Mouse (Mus musculus) heart, adult 9 months (tissue): ENCODE measurements around the gene Tapt1.

Source experiments
- DNase-seq, 2 experiments: peaks; one replicate each; pipeline ENCODE4 v3.0.0; 2022; ENCODE audit warnings: low spot score in 2 of 2

Tapt1 gene

DNA sequence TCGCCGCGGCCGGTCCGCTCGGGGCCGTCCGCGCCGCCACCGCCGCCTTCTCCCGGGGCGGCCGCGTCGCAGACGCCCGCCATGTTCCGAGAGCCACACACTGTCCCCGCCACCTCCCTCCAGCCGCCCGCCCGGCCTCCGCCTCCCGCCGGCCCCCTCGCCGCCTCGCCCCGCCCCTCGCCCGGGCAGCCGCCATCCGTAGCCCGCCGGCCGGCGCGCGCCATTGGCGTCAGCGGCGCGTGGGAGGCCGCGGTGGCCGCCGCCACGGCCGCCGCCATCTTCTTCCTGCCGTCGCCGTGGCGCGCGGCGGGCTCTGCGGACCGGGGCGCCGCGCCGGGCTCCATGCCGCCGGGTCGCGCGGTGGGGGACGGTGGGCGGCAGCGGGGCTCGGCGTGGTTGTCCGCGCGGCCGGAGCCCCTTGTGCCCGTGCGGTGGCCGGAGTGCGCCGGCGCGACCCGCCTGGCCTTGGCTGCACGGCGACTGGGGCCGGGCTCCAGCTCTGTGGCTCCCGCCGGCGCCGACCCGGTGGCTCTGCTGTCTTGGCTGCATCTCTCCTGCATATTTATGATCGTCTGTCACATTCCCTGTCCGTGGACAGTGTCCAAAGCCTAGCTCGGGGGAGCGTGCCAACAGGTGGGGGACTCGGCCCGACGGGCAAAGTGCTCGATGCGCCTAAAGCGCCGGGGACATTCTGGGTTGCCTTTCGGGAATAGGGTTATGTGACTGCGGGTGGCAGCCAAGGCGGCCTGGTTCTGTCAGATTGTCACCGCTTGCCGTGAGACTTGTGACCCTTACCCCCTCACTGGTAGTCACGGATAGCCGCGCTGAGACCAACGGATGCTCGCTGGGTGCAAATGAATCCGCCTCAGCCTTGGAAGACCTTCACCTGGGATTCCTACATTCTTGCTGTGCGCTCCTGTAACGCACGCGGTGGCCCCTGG, at the start of gene Tapt1:
TSS of gene Tapt1 (minus strand) at position 106 of the 941 bp plus-strand sequence.
- DNase-seq, result peak; percentile 84 to 86

DNA sequence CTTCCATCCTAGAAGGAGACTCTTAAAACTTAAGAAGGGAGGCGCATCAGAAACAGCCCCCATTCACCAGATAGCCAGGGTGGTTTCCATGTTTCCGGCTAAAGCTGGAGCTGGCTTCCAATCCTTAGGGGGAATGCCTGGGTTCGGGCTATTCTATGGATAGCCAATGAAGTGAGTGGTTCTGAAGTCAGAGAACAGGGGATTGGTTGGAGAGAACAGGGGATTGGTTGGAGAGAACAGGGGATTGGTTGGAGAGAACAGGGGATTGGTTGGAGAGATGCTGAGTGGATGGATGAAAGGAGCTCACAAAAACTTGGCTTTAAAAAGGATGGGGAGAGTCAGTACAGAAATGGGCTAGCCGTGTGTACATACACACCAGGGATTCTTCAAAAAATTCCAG, 45.1 kb upstream of the Tapt1 start:
- no peak for DNase-seq

DNA sequence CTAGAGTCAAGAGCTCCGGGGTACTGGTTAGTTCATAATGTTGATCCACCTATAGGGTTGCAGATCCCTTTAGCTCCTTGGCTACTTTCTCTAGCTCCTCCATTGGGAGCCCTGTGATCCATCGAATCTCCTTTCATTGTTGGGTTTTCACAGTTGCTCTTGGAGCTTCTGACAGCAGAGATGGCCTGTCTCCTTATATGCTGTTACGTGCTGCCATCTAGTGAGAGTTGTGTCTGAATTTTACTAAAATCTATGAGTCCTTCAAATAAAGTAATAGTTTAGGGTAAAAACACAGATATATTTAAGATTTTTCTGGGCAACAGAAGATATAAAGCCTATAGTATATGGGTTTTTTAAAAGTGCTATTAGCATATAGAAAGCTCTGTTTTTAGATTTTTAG, 42.1 kb upstream of the Tapt1 start:
- peak in 1 of 2 experiments; percentile 6 for DNase-seq

DNA sequence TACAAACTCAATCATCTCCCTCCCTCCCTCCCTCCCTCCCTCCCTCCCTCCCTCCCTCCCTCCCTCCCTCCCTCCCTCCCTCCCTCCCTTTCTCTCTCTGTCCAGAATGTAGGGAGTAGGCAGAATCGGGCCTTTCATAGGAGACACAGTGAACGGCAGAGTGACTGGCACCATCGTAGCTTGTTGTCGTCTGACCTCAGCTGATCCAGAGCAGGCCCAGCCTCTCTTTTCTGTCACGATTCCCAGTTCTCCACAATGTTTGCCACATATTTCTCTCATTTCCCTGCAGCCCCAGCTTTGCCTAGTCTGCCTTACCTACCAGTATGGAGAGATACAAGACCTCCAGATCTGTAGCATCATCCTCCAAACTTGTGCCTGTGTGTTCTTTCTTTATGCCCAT, 35.3 kb upstream of the Tapt1 start:
- no peak for DNase-seq

DNA sequence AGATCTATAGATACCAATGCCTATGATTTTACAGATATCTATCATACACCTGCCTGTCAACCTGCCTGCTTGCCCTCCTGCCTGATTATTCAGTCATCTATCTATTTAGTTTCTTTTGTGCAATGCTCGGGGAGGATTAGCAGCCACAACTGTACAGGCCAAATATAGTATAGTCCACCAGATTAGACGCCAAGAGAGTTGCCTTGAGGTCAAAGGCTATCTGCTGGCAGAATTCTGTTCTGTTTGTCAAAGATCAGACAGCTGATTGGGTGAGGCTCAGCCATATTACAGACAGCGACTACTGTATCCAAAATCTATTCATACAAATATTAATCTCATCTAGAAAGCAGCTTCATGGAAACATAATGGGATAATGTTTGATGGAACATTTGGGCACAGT, 34.7 kb upstream of the Tapt1 start:
- DNase-seq, result no peak

GRCm38 (mm10) chr5:44259678-44260077, 33.3 kb upstream of the Tapt1 start:
- no peak for DNase-seq

- DNase-seq, result no peak
Observed at GRCm38 (mm10) chr5:44258163-44258562, 31.7 kb upstream of the Tapt1 start.

DNA sequence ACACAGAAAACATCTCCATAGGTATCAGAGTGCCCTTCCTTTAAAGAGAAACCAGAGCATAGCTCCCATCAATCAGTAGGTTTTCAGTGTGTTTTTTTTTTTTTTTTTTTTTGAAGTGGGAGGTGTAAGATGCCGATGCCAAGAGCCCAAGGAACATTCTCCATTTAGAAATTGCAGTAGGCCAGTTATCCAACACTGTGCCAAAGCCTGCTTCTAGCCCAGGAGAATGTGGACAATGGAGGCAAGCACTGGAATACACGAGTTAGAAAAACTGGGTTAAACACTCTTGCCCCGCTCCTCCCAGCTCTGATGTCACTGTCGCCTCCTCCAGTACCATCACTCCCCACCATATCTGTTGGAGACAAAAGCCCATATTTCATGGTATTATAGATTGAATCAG, 31.0 kb upstream of the Tapt1 start:
- DNase-seq, result no peak

GRCm38 (mm10) chr5:44256512-44256911, 30.1 kb upstream of the Tapt1 start:
- no peak for DNase-seq

DNA sequence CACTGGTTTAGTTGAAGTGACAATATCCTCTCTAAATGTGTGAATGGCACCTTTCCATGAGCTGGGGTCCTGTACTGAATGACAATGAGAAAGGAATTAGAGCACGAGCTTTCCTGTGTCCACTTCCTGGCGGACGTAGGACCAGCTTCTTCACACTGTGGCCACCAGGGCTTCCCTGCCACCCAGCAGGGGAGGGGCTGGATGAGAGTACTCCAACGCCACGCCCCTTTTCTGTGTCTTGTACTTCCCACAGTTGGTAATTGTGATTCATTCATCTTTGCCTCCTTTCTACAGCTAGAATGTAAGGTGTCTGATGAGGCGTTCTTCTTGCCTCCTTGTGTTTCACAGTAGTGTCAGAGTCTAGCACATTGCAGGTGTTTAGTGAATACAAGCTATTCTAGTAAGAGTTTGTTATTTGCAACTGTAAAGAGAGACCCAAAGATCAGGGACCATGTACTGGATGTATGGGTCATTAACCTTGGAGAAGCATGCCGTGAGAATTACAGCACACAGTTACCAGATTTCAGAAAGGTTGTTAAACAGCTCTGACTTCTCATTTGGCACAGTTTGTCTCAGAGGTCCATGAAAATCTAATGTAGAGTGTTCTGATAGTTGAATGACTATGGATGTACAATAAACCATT, 29.5 kb upstream of the Tapt1 start:
- no peak for DNase-seq

GRCm38 (mm10) chr5:44253449-44253848, 27.0 kb upstream of the Tapt1 start:
- DNase-seq, result no peak

GRCm38 (mm10) chr5:44252395-44252794, 26.0 kb upstream of the Tapt1 start:
- no peak for DNase-seq

DNA sequence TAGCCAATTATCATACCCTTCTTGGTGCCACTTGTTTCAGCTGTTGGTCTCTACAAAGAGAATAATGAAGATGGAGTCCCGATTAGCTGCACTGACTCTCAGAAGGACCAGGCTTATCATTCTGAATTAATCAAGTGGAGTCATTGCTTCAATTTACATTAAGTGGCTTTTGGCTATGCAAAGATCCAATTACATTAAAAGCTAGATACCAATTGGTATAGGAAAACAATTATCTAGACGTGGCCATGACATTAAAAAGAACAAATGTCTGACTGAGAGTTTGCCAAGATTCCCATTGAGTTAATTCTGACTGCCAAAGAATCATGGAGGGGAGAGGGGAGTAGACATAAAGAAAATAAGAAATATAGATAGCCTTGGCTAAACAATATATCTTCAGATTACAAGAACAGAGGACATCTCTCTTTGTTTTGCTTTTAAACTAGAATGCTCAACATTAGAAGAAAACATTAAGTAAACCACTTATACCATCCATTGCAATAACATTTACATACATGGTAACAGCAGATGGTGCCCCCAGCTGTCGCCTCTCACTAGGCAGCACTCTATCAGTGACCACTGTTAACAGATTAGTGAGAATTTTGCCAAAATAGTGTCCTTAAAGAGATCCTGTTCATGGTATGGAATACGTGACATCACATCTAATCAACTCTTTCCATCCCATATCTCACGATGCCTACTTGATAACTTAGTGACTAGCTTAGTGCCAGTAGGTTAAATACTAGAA, 24.0 kb upstream of the Tapt1 start:
- DNase-seq, result no peak

GRCm38 (mm10) chr5:44249363-44249762, 22.9 kb upstream of the Tapt1 start:
- no peak for DNase-seq

GRCm38 (mm10) chr5:44246493-44247217, 20.2 kb upstream of the Tapt1 start:
- no peak for DNase-seq

- DNase-seq, result no peak
Observed at GRCm38 (mm10) chr5:44244894-44245423, 18.5 kb upstream of the Tapt1 start.

GRCm38 (mm10) chr5:44242828-44243227, 16.4 kb upstream of the Tapt1 start:
- DNase-seq, result no peak

GRCm38 (mm10) chr5:44241726-44242125, 15.3 kb upstream of the Tapt1 start:
- no peak for DNase-seq

GRCm38 (mm10) chr5:44239187-44240136, 13.0 kb upstream of the Tapt1 start:
- DNase-seq, result peak; percentile 14 to 30

DNA sequence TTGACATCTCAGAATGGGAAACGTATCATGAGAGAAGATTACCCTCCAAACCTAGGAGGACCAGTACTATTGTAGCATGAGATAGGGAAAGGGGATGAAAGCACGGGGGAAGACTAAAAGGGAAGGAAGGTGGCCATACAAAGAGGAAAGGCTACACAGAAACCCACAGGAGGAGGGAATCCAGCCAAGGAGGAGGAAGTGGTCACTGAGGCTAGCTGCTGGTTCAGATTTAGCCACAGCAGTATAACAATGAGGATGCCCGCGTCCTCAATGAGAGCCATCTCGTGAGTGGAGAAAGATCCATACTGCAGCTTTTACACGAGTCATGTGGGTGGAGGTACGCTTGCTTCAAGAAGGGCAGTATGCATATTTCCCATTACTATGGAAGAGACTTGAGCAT, 11.8 kb upstream of the Tapt1 start:
- peak in 1 of 2 experiments; percentile 3 for DNase-seq
